8 mouse cellular contexts compared by ENCODE assay signal in the genomic region with DNA sequence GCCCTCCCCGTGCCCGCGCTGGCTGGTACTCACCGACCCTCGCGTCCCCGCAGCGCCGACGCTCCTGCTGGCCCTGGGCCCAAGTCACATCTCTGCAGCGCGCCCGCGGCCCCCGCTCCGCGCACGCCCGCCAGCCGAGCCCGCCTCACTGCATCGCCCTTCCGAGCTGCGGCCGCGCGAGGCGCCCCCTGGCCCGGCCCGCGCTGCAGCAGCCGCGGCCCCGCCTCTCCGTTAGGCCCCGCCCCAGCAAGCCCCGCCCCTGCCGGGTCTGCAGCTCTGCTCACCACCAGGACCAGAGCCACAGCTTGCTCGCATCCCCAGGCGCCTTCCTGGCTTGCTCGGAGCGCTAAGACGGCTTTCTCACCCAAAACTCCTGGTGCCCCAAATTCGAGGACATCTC. TPM values are rescaled to one million over a fixed set of nuclear protein-coding genes. Genes with fewer than 3 reads are reported as not detected.
DNase-seq lines count a peak whose midpoint lies in the region; ATAC-seq and TF ChIP-seq lines count a peak whose summit lies in the region.

TSS of gene Gprc5b (minus strand) at position 205 of the 400 bp plus-strand sequence.

- no peaks in the 10 kb centered on the region for H3K36me3 ChIP-seq in C2C12 (ENCODE audit: control insufficient read depth, insufficient read depth)
- no peaks in the 10 kb centered on the region for H3K36me3 ChIP-seq in forebrain, embryonic 10.5 days (replicated peaks)
- H3K36me3 ChIP-seq in heart, embryonic 15.5 days = no peaks in the 10 kb centered on the region
- no peaks in the 10 kb centered on the region for H3K36me3 ChIP-seq in liver, postnatal 0 days (replicated peaks; ENCODE audit: insufficient read depth, low read length)
- no peaks in the 10 kb centered on the region for H3K36me3 ChIP-seq in neural tube, embryonic 14.5 days (ENCODE audit: control insufficient read depth, insufficient read depth, low read length)

- peak within 1 kb of the TSS; percentile 81 for H3K9ac ChIP-seq in heart, embryonic 15.5 days
- H3K9ac ChIP-seq in liver, postnatal 0 days (replicated peaks) = peak within 1 kb of the TSS; percentile 30
- H3K9ac ChIP-seq in neural tube, embryonic 14.5 days (replicated peaks; ENCODE audit: low read depth, low read length) = peak within 1 kb of the TSS; percentile 51

- peak; percentile 80 for TF ChIP-seq CTCF in C2C12 (IDR thresholded peaks at IDR 0.05; ENCODE audit: control insufficient read depth, insufficient read depth, insufficient read length)
- no peak for TF ChIP-seq CTCF in liver, postnatal 0 days (IDR thresholded peaks at IDR 0.05; ENCODE audit: low read depth)

- H3K4me3 ChIP-seq in C2C12 (ENCODE audit: insufficient read depth, poor library complexity, severe bottlenecking) = peak within 1 kb of the TSS; percentile 51
- peak within 1 kb of the TSS; percentile 80 for H3K4me3 ChIP-seq in forebrain, embryonic 10.5 days
- H3K4me3 ChIP-seq in heart, embryonic 15.5 days = peak within 1 kb of the TSS; percentile 68
- peak within 1 kb of the TSS; percentile 48 for H3K4me3 ChIP-seq in liver, postnatal 0 days (ENCODE audit: low read depth, low read length)
- peak within 1 kb of the TSS; percentile 52 for H3K4me3 ChIP-seq in neural tube, embryonic 14.5 days (ENCODE audit: low read depth, low read length)

- peak; percentile 93 for DNase-seq in brain, adult 2 months (ENCODE audit: low read depth, low spot score)
- peak; percentile 85 for DNase-seq in forebrain, embryonic 10.5 days (ENCODE audit: extremely low spot score, low spot score)
- peak; percentile 94 for DNase-seq in kidney, postnatal 14 days
- peak; percentile 85 for DNase-seq in liver, postnatal 0 days
- DNase-seq in testis, postnatal 10 days (ENCODE audit: low spot score) = peak; percentile 98

- under 1% methylated on average over 44 of the region's 44 CpGs for WGBS in forebrain, embryonic 10.5 days
- under 1% methylated on average over 35 of the region's 44 CpGs for WGBS in heart, embryonic 15.5 days
- WGBS in liver, postnatal 0 days (ENCODE audit: insufficient replicate concordance) = under 1% methylated on average over 40 of the region's 44 CpGs
- WGBS in neural tube, embryonic 14.5 days = under 1% methylated on average over 18 of the region's 44 CpGs

- H3K4me1 ChIP-seq in forebrain, embryonic 10.5 days = peaks cover 57% of the 10 kb centered on the region
- peaks cover 29% of the 10 kb centered on the region for H3K4me1 ChIP-seq in heart, embryonic 15.5 days (replicated peaks)
- H3K4me1 ChIP-seq in liver, postnatal 0 days (ENCODE audit: insufficient read depth) = peaks cover 6% of the 10 kb centered on the region
- H3K4me1 ChIP-seq in neural tube, embryonic 14.5 days (ENCODE audit: control insufficient read depth, insufficient read depth, low read length) = peaks cover 45% of the 10 kb centered on the region

- no peaks in the 10 kb centered on the region for H3K9me3 ChIP-seq in forebrain, embryonic 10.5 days
- no peaks in the 10 kb centered on the region for H3K9me3 ChIP-seq in heart, embryonic 15.5 days (replicated peaks)
- no peaks in the 10 kb centered on the region for H3K9me3 ChIP-seq in liver, postnatal 0 days (ENCODE audit: low read length)
- H3K9me3 ChIP-seq in neural tube, embryonic 14.5 days (ENCODE audit: control insufficient read depth, low read length) = no peaks in the 10 kb centered on the region

- no peak for TF ChIP-seq EP300 in liver, postnatal 0 days (IDR thresholded peaks at IDR 0.05; ENCODE audit: low read depth)

- peak within 1 kb of the TSS; percentile 91 for H3K27ac ChIP-seq in forebrain, embryonic 10.5 days
- H3K27ac ChIP-seq in heart, embryonic 15.5 days = peak within 1 kb of the TSS; percentile 40
- no peak within 1 kb of the TSS for H3K27ac ChIP-seq in liver, postnatal 0 days (ENCODE audit: low read depth)
- H3K27ac ChIP-seq in neural tube, embryonic 14.5 days (ENCODE audit: low read depth, low read length) = no peak within 1 kb of the TSS; the same call in 1 of the 2 replicates

- H3K79me3 ChIP-seq in C2C12 (ENCODE audit: low read depth) = peaks cover 16% of the 10 kb centered on the region

- peak; percentile 88 for ATAC-seq in heart, embryonic 15.5 days (replicated peaks; ENCODE audit: insufficient number of reproducible peaks, insufficient read depth, low FRiP score, low read depth)
- ATAC-seq in liver, postnatal 0 days = peak; percentile 81
- peak; percentile 90 for ATAC-seq in neural tube, embryonic 14.5 days (ENCODE audit: low read depth)

- H3ac ChIP-seq in C2C12 (ENCODE audit: control insufficient read depth, insufficient read length, low read depth) = peak within 1 kb of the TSS; percentile 86

- no peaks in the 10 kb centered on the region for H3K27me3 ChIP-seq in C2C12 (ENCODE audit: control insufficient read depth, insufficient read depth, insufficient read length)
- peaks cover 24% of the 10 kb centered on the region for H3K27me3 ChIP-seq in forebrain, embryonic 10.5 days (ENCODE audit: poor library complexity, severe bottlenecking)
- H3K27me3 ChIP-seq in heart, embryonic 15.5 days = no peaks in the 10 kb centered on the region
- H3K27me3 ChIP-seq in liver, postnatal 0 days (ENCODE audit: insufficient read depth, low read length) = peaks cover 29% of the 10 kb centered on the region
- no peaks in the 10 kb centered on the region for H3K27me3 ChIP-seq in neural tube, embryonic 14.5 days (ENCODE audit: control insufficient read depth, insufficient read depth, low read length)

- peak within 1 kb of the TSS; percentile 94 for H3K4me2 ChIP-seq in heart, embryonic 15.5 days
- peak within 1 kb of the TSS; percentile 74 for H3K4me2 ChIP-seq in liver, postnatal 0 days (ENCODE audit: low read depth, low read length)
- H3K4me2 ChIP-seq in neural tube, embryonic 14.5 days (ENCODE audit: low read depth, low read length) = peak within 1 kb of the TSS; percentile 86

- peaks cover 43% of the 10 kb centered on the region for H3K79me2 ChIP-seq in C2C12 (ENCODE audit: control insufficient read depth, insufficient read depth)

TF ChIP-seq in C2C12, 6 proteins besides CTCF, POLR2A, EP300 and RAD21:
- TF ChIP-seq CEBPB (IDR thresholded peaks at IDR 0.05; ENCODE audit: low read depth) (no peak), USF1 (IDR thresholded peaks at IDR 0.05; ENCODE audit: low read depth) (no peak), MYOD1 (IDR thresholded peaks at IDR 0.05; ENCODE audit: control insufficient read depth, insufficient read length, low read depth) (no peak), MYOG (IDR thresholded peaks at IDR 0.05; ENCODE audit: control insufficient read depth, extremely low read depth, insufficient read length) (no peak), FOSL1 (IDR thresholded peaks at IDR 0.05; ENCODE audit: insufficient read depth, low read length, poor library complexity, severe bottlenecking) (no peak), MAX (IDR thresholded peaks at IDR 0.05) (no peak)

RNA-seq across cellular contexts. Expression of gene Gprc5b, which starts in this region (rescaled TPM):
- polyA plus RNA-seq in C2C12 (2012; fragmentation: generic; extraction: Trizol) = 31.3 TPM
- 9.0 and 12.2 TPM in 2 replicates for polyA plus RNA-seq in forebrain, embryonic 10.5 days (2016; fragmentation: Nextera tagmentation; extraction: Ambion mirVana)
- polyA plus RNA-seq in heart, embryonic 15.5 days (2015; fragmentation: Nextera tagmentation; extraction: Ambion mirVana) = 4.9 and 6.0 TPM in 2 replicates
- polyA plus RNA-seq in liver, postnatal 0 days (2015; fragmentation: Nextera tagmentation; extraction: Ambion mirVana) = 0.20 and 0.33 TPM in 2 replicates
- 4.9 and 9.9 TPM in 2 replicates for polyA plus RNA-seq in neural tube, embryonic 14.5 days (2014; fragmentation: Nextera tagmentation; extraction: Ambion mirVana)

Comparison
In these comparisons a context has a peak if more than half of its experiments do, and no peak if none do; other contexts are left out.
1. Peak in DNase-seq, ATAC-seq, H3K4me3 ChIP-seq, H3K9ac ChIP-seq and H3K4me2 ChIP-seq in liver, postnatal 0 days; RNA of the gene not detected or under 1 TPM.
2. H3K27ac ChIP-seq: peak in forebrain, embryonic 10.5 days (single experiment) and heart, embryonic 15.5 days (single experiment); none in liver, postnatal 0 days (single experiment) and neural tube, embryonic 14.5 days (single experiment).
3. H3K9ac ChIP-seq: peak in every context shown above with its lines; median percentile 81 in heart, embryonic 15.5 days; 51 in neural tube, embryonic 14.5 days; 30 in liver, postnatal 0 days.
4. Peak in every context shown above with its lines, with median percentiles within 50 percentile points of each other: H3K4me3 ChIP-seq, DNase-seq, ATAC-seq and H3K4me2 ChIP-seq.